Mouse (Mus musculus): ENCODE measurements around the gene Hivep3. TPM values are rescaled to one million over a fixed set of nuclear protein-coding genes. Genes with fewer than 3 reads are reported as not detected.
A peak's percentile ranks its signal among the peaks of the same experiment; 100 is the strongest.

Hivep3 gene
- total and polyA plus RNA-seq, 3 experiments: 5.1 to 8.2 (median 6.0) TPM

GRCm38 (mm10) chr4:120164316-120164715 is 430.7 kb downstream of the Hivep3 start:
- no peaks in the 10 kb centered on the region for H3K36me3 ChIP-seq (ENCODE audit: control insufficient read depth, insufficient read depth, low read length)
- H3K79me2 ChIP-seq (replicated peaks; ENCODE audit: control insufficient read depth, insufficient read depth, low read length): no peaks in the 10 kb centered on the region
- no peak overlapping the region for H3K27ac ChIP-seq
- 86% methylated on average over 5 of the region's 5 CpGs for WGBS
- H3K4me1 ChIP-seq (ENCODE audit: control insufficient read depth, insufficient read depth, low read length): peaks cover 2% of the 10 kb centered on the region
- DNase-seq: no peak
- no peaks in the 10 kb centered on the region for H3K27me3 ChIP-seq (ENCODE audit: control insufficient read depth, insufficient read depth, low read length)
- intact Hi-C loops (cut with DNase I): no loop called here
- H3K9ac ChIP-seq (ENCODE audit: low read depth, low read length): no peak overlapping the region
- no peak for TF ChIP-seq CTCF (IDR thresholded peaks at IDR 0.05)
- TF ChIP-seq POLR2A (IDR thresholded peaks at IDR 0.05; ENCODE audit: insufficient read depth, low read depth, low read length): no peak
- no peak for TF ChIP-seq EP300 (IDR thresholded peaks at IDR 0.05; ENCODE audit: insufficient read depth, low read depth, low read length)
- H3K4me3 ChIP-seq: no peak overlapping the region

- Histone ChIP-seq H3K4me3 (no peak overlapping the region), H3K79me2 (replicated peaks; ENCODE audit: control insufficient read depth, insufficient read depth, low read length) (no peaks in the 10 kb centered on the region), H3K27me3 (ENCODE audit: control insufficient read depth, insufficient read depth, low read length) (no peaks in the 10 kb centered on the region), H3K27ac (no peak overlapping the region), H3K36me3 (ENCODE audit: control insufficient read depth, insufficient read depth, low read length) (no peaks in the 10 kb centered on the region), H3K9ac (ENCODE audit: low read depth, low read length) (no peak overlapping the region), H3K4me1 (ENCODE audit: control insufficient read depth, insufficient read depth, low read length) (no peaks in the 10 kb centered on the region)
- DNase-seq: no peak
- TF ChIP-seq POLR2A (IDR thresholded peaks at IDR 0.05; ENCODE audit: insufficient read depth, low read depth, low read length) (no peak), EP300 (IDR thresholded peaks at IDR 0.05; ENCODE audit: insufficient read depth, low read depth, low read length) (no peak), CTCF (IDR thresholded peaks at IDR 0.05) (no peak)
- intact Hi-C loops (cut with DNase I): no loop called here
- WGBS: 90% methylated on average over 6 of the region's 6 CpGs
Observed at GRCm38 (mm10) chr4:120167778-120168177, 434.2 kb downstream of the Hivep3 start.

DNA sequence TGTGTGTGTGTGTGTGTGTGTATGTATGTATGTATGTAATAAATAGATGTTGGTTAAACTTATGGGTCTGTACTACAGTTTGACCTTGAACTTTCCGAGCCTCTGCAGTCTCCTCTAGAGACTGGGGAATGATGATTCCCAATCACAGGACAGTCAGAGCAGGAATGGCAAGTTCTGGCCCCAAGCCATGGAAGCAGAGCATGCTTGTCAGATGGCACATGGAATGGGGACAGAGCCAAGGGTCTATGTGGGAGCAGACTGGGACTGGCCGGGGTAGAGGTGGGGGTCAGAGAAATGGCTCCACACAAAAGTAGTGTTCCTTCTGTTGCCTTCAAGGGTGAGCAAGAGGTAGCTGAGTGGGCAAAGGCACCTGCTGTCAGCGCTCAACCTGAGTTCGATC is 434.8 kb downstream of the Hivep3 start:
- TF ChIP-seq CTCF (IDR thresholded peaks at IDR 0.05) (no peak), EP300 (IDR thresholded peaks at IDR 0.05; ENCODE audit: insufficient read depth, low read depth, low read length) (no peak), POLR2A (IDR thresholded peaks at IDR 0.05; ENCODE audit: insufficient read depth, low read depth, low read length) (no peak)
- Histone ChIP-seq H3K27ac (no peak overlapping the region), H3K9ac (ENCODE audit: low read depth, low read length) (no peak overlapping the region), H3K36me3 (ENCODE audit: control insufficient read depth, insufficient read depth, low read length) (no peaks in the 10 kb centered on the region), H3K79me2 (replicated peaks; ENCODE audit: control insufficient read depth, insufficient read depth, low read length) (no peaks in the 10 kb centered on the region), H3K4me3 (no peak overlapping the region), H3K4me1 (ENCODE audit: control insufficient read depth, insufficient read depth, low read length) (no peaks in the 10 kb centered on the region), H3K27me3 (ENCODE audit: control insufficient read depth, insufficient read depth, low read length) (no peaks in the 10 kb centered on the region)
- no peak for DNase-seq
- intact Hi-C loops (cut with DNase I): no loop called here
- WGBS: 84% methylated on average over 4 of the region's 4 CpGs

GRCm38 (mm10) chr4:120170387-120170936 is 436.9 kb downstream of the Hivep3 start:
- no peaks in the 10 kb centered on the region for H3K36me3 ChIP-seq (ENCODE audit: control insufficient read depth, insufficient read depth, low read length)
- 63% methylated on average over 9 of the region's 9 CpGs for WGBS
- no peak overlapping the region for H3K4me3 ChIP-seq
- no peak overlapping the region for H3K27ac ChIP-seq
- no peak for DNase-seq
- no peak overlapping the region for H3K9ac ChIP-seq (ENCODE audit: low read depth, low read length)
- intact Hi-C loops (cut with DNase I): no loop called here
- no peaks in the 10 kb centered on the region for H3K4me1 ChIP-seq (ENCODE audit: control insufficient read depth, insufficient read depth, low read length)
- no peaks in the 10 kb centered on the region for H3K27me3 ChIP-seq (ENCODE audit: control insufficient read depth, insufficient read depth, low read length)
- TF ChIP-seq CTCF (IDR thresholded peaks at IDR 0.05) (no peak), EP300 (IDR thresholded peaks at IDR 0.05; ENCODE audit: insufficient read depth, low read depth, low read length) (no peak)
- no peaks in the 10 kb centered on the region for H3K79me2 ChIP-seq (replicated peaks; ENCODE audit: control insufficient read depth, insufficient read depth, low read length)

- 30% methylated on average over 7 of the region's 7 CpGs for WGBS
- intact Hi-C loops (cut with DNase I): no loop called here
- no peak overlapping the region for H3K9ac ChIP-seq (ENCODE audit: low read depth, low read length)
- peak in 1 of 2 experiments; percentile 20 for DNase-seq
- no peak for TF ChIP-seq POLR2A (IDR thresholded peaks at IDR 0.05; ENCODE audit: insufficient read depth, low read depth, low read length)
- TF ChIP-seq CTCF (IDR thresholded peaks at IDR 0.05): no peak
- TF ChIP-seq EP300 (IDR thresholded peaks at IDR 0.05; ENCODE audit: insufficient read depth, low read depth, low read length): no peak
- no peaks in the 10 kb centered on the region for H3K79me2 ChIP-seq (replicated peaks; ENCODE audit: control insufficient read depth, insufficient read depth, low read length)
- no peaks in the 10 kb centered on the region for H3K36me3 ChIP-seq (ENCODE audit: control insufficient read depth, insufficient read depth, low read length)
- no peaks in the 10 kb centered on the region for H3K4me1 ChIP-seq (ENCODE audit: control insufficient read depth, insufficient read depth, low read length)
- H3K4me3 ChIP-seq: no peak overlapping the region
- no peaks in the 10 kb centered on the region for H3K27me3 ChIP-seq (ENCODE audit: control insufficient read depth, insufficient read depth, low read length)
- H3K27ac ChIP-seq: no peak overlapping the region
Observed at GRCm38 (mm10) chr4:120172050-120172684, 438.6 kb downstream of the Hivep3 start.

DNA sequence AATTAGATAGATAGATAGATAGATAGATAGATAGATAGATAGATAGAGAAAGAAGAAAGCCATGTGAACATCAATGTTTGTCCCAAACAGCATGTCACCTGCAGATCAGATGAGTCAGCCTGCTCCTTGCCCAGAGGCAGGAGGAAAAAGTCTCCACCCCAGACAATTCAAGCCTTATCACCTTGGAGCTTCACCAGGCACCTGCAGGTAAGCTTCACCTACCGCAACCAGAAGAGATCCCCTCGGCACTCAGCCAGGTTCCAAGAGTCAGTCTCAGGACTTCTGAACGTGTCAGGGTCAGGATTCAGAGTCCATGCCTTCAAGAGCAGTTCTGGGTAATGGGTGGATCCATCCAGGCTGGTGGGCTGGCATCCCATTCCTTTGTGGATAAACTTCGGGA is 445.5 kb downstream of the Hivep3 start:
- intact Hi-C loops (cut with DNase I): no loop called here
- no peak overlapping the region for H3K4me3 ChIP-seq
- no peaks in the 10 kb centered on the region for H3K79me2 ChIP-seq (replicated peaks; ENCODE audit: control insufficient read depth, insufficient read depth, low read length)
- no peaks in the 10 kb centered on the region for H3K27me3 ChIP-seq (ENCODE audit: control insufficient read depth, insufficient read depth, low read length)
- TF ChIP-seq POLR2A (IDR thresholded peaks at IDR 0.05; ENCODE audit: insufficient read depth, low read depth, low read length) (no peak), CTCF (IDR thresholded peaks at IDR 0.05) (no peak)
- DNase-seq: no peak
- WGBS: 74% methylated on average over 4 of the region's 4 CpGs
- no peaks in the 10 kb centered on the region for H3K4me1 ChIP-seq (ENCODE audit: control insufficient read depth, insufficient read depth, low read length)
- no peak overlapping the region for H3K27ac ChIP-seq
- H3K9ac ChIP-seq (ENCODE audit: low read depth, low read length): no peak overlapping the region
- no peaks in the 10 kb centered on the region for H3K36me3 ChIP-seq (ENCODE audit: control insufficient read depth, insufficient read depth, low read length)
